Mouse (Mus musculus) liver, embryonic 16.5 days (tissue): ENCODE results near the gene Lrrc25. TPM values are rescaled to one million over a fixed set of nuclear protein-coding genes. Genes with fewer than 3 reads are reported as not detected.

Experiments
- ATAC-seq: fragments of 200-750 bp; cut with Nextera tagmentation; 2 replicates; pipeline ENCODE4 v1.8.0; 2017; ENCODE audit warnings: low read depth, mild to moderate bottlenecking, moderate number of reproducible peaks, moderate library complexity
- H3K27ac ChIP-seq: fragments of 300-500 bp; sonication (generic); 2 replicates; pipeline ENCODE4 v1.5.1; 2014; ENCODE audit warnings: mild to moderate bottlenecking, low read length
- H3K27me3 ChIP-seq: fragments of 300-500 bp; sonication (generic); 2 replicates; pipeline ENCODE4 v1.6.1; 2014; ENCODE audit warnings: low read depth, low read length, mixed read lengths; ENCODE audit not compliant: control insufficient read depth, insufficient read depth
- H3K36me3 ChIP-seq: fragments of 300-500 bp; sonication (generic); 2 replicates; pipeline ENCODE4 v1.6.1; 2014; ENCODE audit warnings: mild to moderate bottlenecking; ENCODE audit not compliant: control insufficient read depth, insufficient read depth
- H3K4me1 ChIP-seq: fragments of 300-500 bp; sonication (generic); 2 replicates; pipeline ENCODE4 v1.6.1; 2014; ENCODE audit warnings: low read depth, low read length, mixed read lengths; ENCODE audit not compliant: control insufficient read depth
- H3K4me2 ChIP-seq: fragments of 300-500 bp; sonication (generic); 2 replicates; pipeline ENCODE4 v1.6.1; 2014; ENCODE audit warnings: low read depth, low read length, mixed read lengths
- H3K4me3 ChIP-seq: fragments of 300-500 bp; sonication (generic); 2 replicates; pipeline ENCODE4 v1.5.1; 2014; ENCODE audit warnings: low read depth, mild to moderate bottlenecking, low read length
- H3K9ac ChIP-seq: fragments of 300-500 bp; sonication (generic); 2 replicates; pipeline ENCODE4 v1.6.1; 2014; ENCODE audit warnings: low read depth, low read length
- H3K9me3 ChIP-seq: fragments of 300-500 bp; sonication (generic); replicated peaks from 2 replicates; pipeline ENCODE4 v1.6.1; 2016; ENCODE audit warnings: low read length; ENCODE audit not compliant: control insufficient read depth
- WGBS: fragments of 180-500 bp; shearing (Covaris S2); extraction: QIAGEN DNeasy Blood & Tissue Kit; methylation state at CpG from one replicate; pipeline ENCODE4 v1.1.7; 2014; ENCODE audit not compliant: insufficient replicate concordance; 5-methylcytosine and 5-hydroxymethylcytosine counted together
- polyA plus RNA-seq: library from polyadenylated mRNA; unstranded; fragments of >200 nt; fragmentation: Nextera tagmentation; extraction: Ambion mirVana; gene quantifications from 2 replicates; pipeline ENCODE4 v1.2.1, GENCODE M21; 2015

Lrrc25 gene
- polyA plus RNA-seq, 1 experiment from 2014 or later: 7.5 TPM

- ATAC-seq: no peak
- Histone ChIP-seq H3K9ac (peak overlapping the region; percentile 28; the same call in 1 of the 2 replicates), H3K4me3 (peak overlapping the region; percentile 42), H3K4me2 (peak overlapping the region; percentile 61), H3K9me3 (no peaks in the 10 kb centered on the region; the same call in 1 of the 2 replicates), H3K4me1 (peaks cover 53% of the 10 kb centered on the region), H3K27ac (no peak overlapping the region), H3K27me3 (no peaks in the 10 kb centered on the region), H3K36me3 (no peaks in the 10 kb centered on the region)
- 61% methylated on average over 54 of the region's 68 CpGs for WGBS
Observed at GRCm38 (mm10) chr8:70597417-70598272, 18.3 kb upstream of the Lrrc25 start.

- Histone ChIP-seq H3K4me3 (peak overlapping the region; percentile 42), H3K9me3 (no peaks in the 10 kb centered on the region; the same call in 1 of the 2 replicates), H3K27ac (no peak overlapping the region), H3K27me3 (no peaks in the 10 kb centered on the region), H3K4me1 (peaks cover 48% of the 10 kb centered on the region), H3K36me3 (no peaks in the 10 kb centered on the region), H3K4me2 (peak overlapping the region; percentile 61), H3K9ac (peak overlapping the region; percentile 28; the same call in 1 of the 2 replicates)
- 37% methylated on average over 29 of the region's 29 CpGs for WGBS
- ATAC-seq: no peak
Observed at GRCm38 (mm10) chr8:70598283-70598682, 17.7 kb upstream of the Lrrc25 start.

GRCm38 (mm10) chr8:70598722-70599121 lies 17.2 kb upstream of the Lrrc25 start:
- Histone ChIP-seq H3K9me3 (no peaks in the 10 kb centered on the region; the same call in 1 of the 2 replicates), H3K9ac (no peak overlapping the region), H3K4me2 (no peak overlapping the region; the same call in 1 of the 2 replicates), H3K4me3 (no peak overlapping the region), H3K27me3 (no peaks in the 10 kb centered on the region), H3K4me1 (peaks cover 43% of the 10 kb centered on the region), H3K36me3 (no peaks in the 10 kb centered on the region), H3K27ac (no peak overlapping the region)
- 65% methylated on average over 10 of the region's 10 CpGs for WGBS
- no peak for ATAC-seq

DNA sequence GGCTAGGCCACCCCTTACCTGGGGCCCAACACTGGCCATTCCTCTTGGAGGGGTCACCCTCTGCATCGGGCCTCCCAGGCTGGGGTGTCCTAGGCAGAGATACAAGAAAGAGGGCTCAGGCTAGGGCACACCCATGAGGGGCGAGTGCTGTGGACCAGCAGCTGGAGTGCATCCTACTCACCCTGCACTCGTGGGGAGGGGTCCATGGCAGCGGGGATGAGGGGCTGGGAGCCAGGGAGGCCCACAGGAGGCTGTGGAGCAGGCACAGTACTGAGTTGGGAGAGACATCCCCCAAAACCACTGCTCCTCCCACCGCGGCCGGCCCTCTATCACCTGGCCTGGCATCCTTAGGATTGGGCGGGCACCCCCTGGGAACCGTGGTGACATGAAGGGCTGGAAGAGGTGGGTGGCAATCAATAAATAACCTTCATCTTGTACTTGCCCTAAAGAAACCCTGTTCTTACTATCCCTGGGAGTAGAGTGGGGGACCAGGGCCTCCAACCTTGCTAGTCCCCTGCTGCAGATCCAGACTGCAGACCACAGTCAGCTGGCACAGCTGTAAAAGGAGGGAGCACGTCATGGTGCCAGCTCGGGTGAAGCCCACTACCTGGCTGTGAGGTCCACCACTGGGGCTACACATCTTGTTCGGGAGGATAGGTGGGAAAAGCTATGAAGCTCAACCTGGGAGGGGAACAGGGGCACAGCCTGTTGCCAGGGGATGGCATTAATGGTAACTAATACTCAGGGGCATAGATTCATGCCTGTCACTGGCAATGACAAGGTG lies 16.3 kb upstream of the Lrrc25 start:
- no peaks in the 10 kb centered on the region for H3K27me3 ChIP-seq
- no peaks in the 10 kb centered on the region for H3K36me3 ChIP-seq
- peaks cover 34% of the 10 kb centered on the region for H3K4me1 ChIP-seq
- ATAC-seq: no peak
- no peak overlapping the region for H3K4me3 ChIP-seq
- no peak overlapping the region for H3K4me2 ChIP-seq
- WGBS: 71% methylated on average over 12 of the region's 12 CpGs
- no peak overlapping the region for H3K9ac ChIP-seq
- H3K9me3 ChIP-seq: no peaks in the 10 kb centered on the region; the same call in 1 of the 2 replicates
- no peak overlapping the region for H3K27ac ChIP-seq

- H3K27ac ChIP-seq: peak overlapping the region; percentile 48
Observed at GRCm38 (mm10) chr8:70600473-70601270, 15.3 kb upstream of the Lrrc25 start.

GRCm38 (mm10) chr8:70601271-70601649 lies 14.7 kb upstream of the Lrrc25 start:
- no peak overlapping the region for H3K9ac ChIP-seq
- H3K27ac ChIP-seq: peak overlapping the region; percentile 48
- H3K36me3 ChIP-seq: no peaks in the 10 kb centered on the region
- H3K4me2 ChIP-seq: peak overlapping the region; percentile 54
- under 1% methylated on average over 26 of the region's 26 CpGs for WGBS
- no peaks in the 10 kb centered on the region; the same call in 1 of the 2 replicates for H3K9me3 ChIP-seq
- H3K27me3 ChIP-seq: no peaks in the 10 kb centered on the region
- peak overlapping the region; percentile 21 for H3K4me3 ChIP-seq
- peak; percentile 74 for ATAC-seq
- peaks cover 26% of the 10 kb centered on the region for H3K4me1 ChIP-seq

More at GRCm38 (mm10) chr8:70600473-70601270, 15.3 kb upstream of the Lrrc25 start:
- ATAC-seq: no peak
- no peaks in the 10 kb centered on the region for H3K36me3 ChIP-seq
- 41% methylated on average over 10 of the region's 10 CpGs for WGBS
- no peaks in the 10 kb centered on the region; the same call in 1 of the 2 replicates for H3K9me3 ChIP-seq
- peak overlapping the region; percentile 21; the same call in 1 of the 2 replicates for H3K4me3 ChIP-seq
- H3K9ac ChIP-seq: no peak overlapping the region; the same call in 1 of the 2 replicates
- H3K27me3 ChIP-seq: no peaks in the 10 kb centered on the region
- peaks cover 26% of the 10 kb centered on the region for H3K4me1 ChIP-seq
- peak overlapping the region; percentile 54 for H3K4me2 ChIP-seq

GRCm38 (mm10) chr8:70602139-70602811 lies 13.7 kb upstream of the Lrrc25 start:
- no peaks in the 10 kb centered on the region; the same call in 1 of the 2 replicates for H3K9me3 ChIP-seq
- no peak overlapping the region for H3K9ac ChIP-seq
- no peak overlapping the region for H3K27ac ChIP-seq
- H3K36me3 ChIP-seq: no peaks in the 10 kb centered on the region
- H3K4me3 ChIP-seq: no peak overlapping the region
- peaks cover 36% of the 10 kb centered on the region for H3K4me1 ChIP-seq
- WGBS: 77% methylated on average over 13 of the region's 13 CpGs
- H3K27me3 ChIP-seq: no peaks in the 10 kb centered on the region
- ATAC-seq: no peak
- no peak overlapping the region for H3K4me2 ChIP-seq

DNA sequence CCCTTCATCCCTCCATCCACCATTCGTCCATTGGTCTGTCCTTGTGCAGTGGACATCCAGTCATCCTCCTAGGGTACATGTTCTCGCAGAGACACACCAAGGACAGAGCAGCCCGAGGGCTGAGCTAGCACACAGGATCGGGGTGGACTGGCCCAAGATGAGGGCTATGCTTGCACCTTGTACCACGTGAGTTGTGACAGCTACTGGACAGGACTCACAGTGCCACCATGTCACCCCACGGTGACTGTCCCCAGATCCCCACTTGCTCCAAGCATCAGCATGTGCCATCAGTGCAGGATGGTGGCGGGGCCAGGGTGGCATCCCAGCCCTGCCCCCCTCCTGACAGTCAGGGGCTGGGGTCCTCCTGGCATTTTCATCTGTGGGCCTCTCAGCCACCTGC lies 11.4 kb upstream of the Lrrc25 start:
- no peak for ATAC-seq
- Histone ChIP-seq H3K4me2 (no peak overlapping the region), H3K4me3 (no peak overlapping the region), H3K27ac (no peak overlapping the region), H3K36me3 (no peaks in the 10 kb centered on the region), H3K9me3 (no peaks in the 10 kb centered on the region; the same call in 1 of the 2 replicates), H3K27me3 (peaks cover 10% of the 10 kb centered on the region), H3K4me1 (peaks cover 48% of the 10 kb centered on the region), H3K9ac (no peak overlapping the region)
- 73% methylated on average over 7 of the region's 7 CpGs for WGBS
